Mouse (Mus musculus) megakaryocyte, embryonic 14.5 days (primary cell): ENCODE results near the gene Nrg3.

ENCODE experiments used
- FLI1 ChIP-seq: IDR thresholded peaks from 2 replicates; pipeline ENCODE4 v1.6.1; 2012; ENCODE audit warnings: low read length, inconsistent platforms, mixed read lengths
- GATA1 ChIP-seq: IDR thresholded peaks from 3 replicates; pipeline ENCODE4 v1.6.1; 2012; ENCODE audit warnings: mixed read lengths, low read length, inconsistent platforms, borderline replicate concordance

GRCm38 (mm10) chr14:39472790-39473761, at the start of gene Nrg3:
- TF ChIP-seq GATA1 (no peak), FLI1 (no peak)
